Mouse (Mus musculus) hindbrain, embryonic 14.5 days (tissue): ENCODE data around the gene Ugt1a1. TPM values are rescaled to one million over a fixed set of nuclear protein-coding genes. Genes with fewer than 3 reads are reported as not detected.
"Not testable (repeated sequence)": the region's sequence is repeated elsewhere in the genome, so short reads cannot be mapped to it uniquely, and the experiment has no call there.

Source experiments
- ATAC-seq: fragments of 200-750 bp; cut with Nextera tagmentation; 2 replicates; pipeline ENCODE4 v1.8.0; 2017; ENCODE audit warnings: moderate number of reproducible peaks, mild to moderate bottlenecking, moderate TSS enrichment, moderate library complexity; ENCODE audit not compliant: low FRiP score
- DNase-seq: peaks from one replicate; pipeline ENCODE4 v3.0.0-alpha.2; 2015; ENCODE audit warnings: low spot score
- H3K27ac ChIP-seq: fragments of 300-500 bp; sonication (generic); 2 replicates; pipeline ENCODE4 v1.5.1; 2014; ENCODE audit warnings: mild to moderate bottlenecking, moderate library complexity
- H3K27me3 ChIP-seq: fragments of 300-500 bp; sonication (generic); 2 replicates; pipeline ENCODE4 v1.6.1; 2014; ENCODE audit warnings: mild to moderate bottlenecking, low read length, mixed read lengths; ENCODE audit not compliant: control insufficient read depth, insufficient read depth
- H3K36me3 ChIP-seq: fragments of 300-500 bp; sonication (generic); replicated peaks from 2 replicates; pipeline ENCODE4 v1.6.1; 2014; ENCODE audit not compliant: control insufficient read depth, insufficient read depth
- H3K4me1 ChIP-seq: fragments of 300-500 bp; sonication (generic); replicated peaks from 2 replicates; pipeline ENCODE4 v1.6.1; 2014; ENCODE audit warnings: antibody characterized with exemption, low read length, mixed read lengths; ENCODE audit not compliant: control insufficient read depth, insufficient read depth
- H3K4me2 ChIP-seq: fragments of 300-500 bp; sonication (generic); replicated peaks from 2 replicates; pipeline ENCODE4 v1.6.1; 2014; ENCODE audit warnings: mild to moderate bottlenecking, moderate library complexity
- H3K4me3 ChIP-seq: fragments of 300-500 bp; sonication (generic); replicated peaks from 2 replicates; pipeline ENCODE4 v1.5.1; 2014; ENCODE audit warnings: mild to moderate bottlenecking, low read length
- H3K9ac ChIP-seq: fragments of 300-500 bp; sonication (generic); 2 replicates; pipeline ENCODE4 v1.6.1; 2014
- H3K9me3 ChIP-seq: fragments of 300-500 bp; sonication (generic); 2 replicates; pipeline ENCODE4 v1.6.1; 2016; ENCODE audit warnings: low read length; ENCODE audit not compliant: control insufficient read depth
- WGBS: fragments of 180-500 bp; shearing (Covaris S2); extraction: QIAGEN DNeasy Blood & Tissue Kit; methylation state at CpG from one replicate; pipeline ENCODE4 v1.1.7; 2014; 5-methylcytosine and 5-hydroxymethylcytosine counted together
- polyA plus RNA-seq: library from polyadenylated mRNA; unstranded; fragments of >200 nt; fragmentation: Nextera tagmentation; extraction: Ambion mirVana; gene quantifications from 2 replicates; pipeline ENCODE4 v1.2.1, GENCODE M21; 2014

The Ugt1a1 gene
- polyA plus RNA-seq, 1 experiment from 2014 or later: not detected

GRCm38 (mm10) chr1:88217144-88217543 lies 5.4 kb downstream of the Ugt1a1 start:
- no peaks in the 10 kb centered on the region for H3K36me3 ChIP-seq
- no peak overlapping the region for H3K27ac ChIP-seq
- no peaks in the 10 kb centered on the region for H3K27me3 ChIP-seq
- peak; percentile 31 for DNase-seq
- ATAC-seq: no peak
- H3K9ac ChIP-seq: no peak overlapping the region
- no peak overlapping the region for H3K4me2 ChIP-seq
- H3K4me1 ChIP-seq: no peaks in the 10 kb centered on the region
- 67% methylated on average over 2 of the region's 2 CpGs for WGBS
- peaks cover 44% of the 10 kb centered on the region for H3K9me3 ChIP-seq
- no peak overlapping the region for H3K4me3 ChIP-seq

GRCm38 (mm10) chr1:88217576-88217975 lies 5.8 kb downstream of the Ugt1a1 start:
- ATAC-seq (no peak), DNase-seq (no peak)
- Histone ChIP-seq H3K27ac (no peak overlapping the region), H3K9me3 (peaks cover 42% of the 10 kb centered on the region), H3K4me1 (no peaks in the 10 kb centered on the region), H3K9ac (no peak overlapping the region), H3K4me3 (no peak overlapping the region), H3K36me3 (no peaks in the 10 kb centered on the region), H3K27me3 (no peaks in the 10 kb centered on the region), H3K4me2 (no peak overlapping the region)
- WGBS: 39% methylated on average over 3 of the region's 3 CpGs

- ATAC-seq (no peak), DNase-seq (no peak)
- Histone ChIP-seq H3K4me1 (no peaks in the 10 kb centered on the region), H3K9ac (no peak overlapping the region), H3K27me3 (no peaks in the 10 kb centered on the region), H3K27ac (no peak overlapping the region), H3K4me3 (no peak overlapping the region), H3K9me3 (peaks cover 38% of the 10 kb centered on the region), H3K4me2 (no peak overlapping the region), H3K36me3 (no peaks in the 10 kb centered on the region)
- WGBS: 74% methylated on average over 9 of the region's 9 CpGs
Observed at GRCm38 (mm10) chr1:88218051-88218450, 6.3 kb downstream of the Ugt1a1 start.

GRCm38 (mm10) chr1:88218591-88218990 lies 6.8 kb downstream of the Ugt1a1 start:
- peaks cover 32% of the 10 kb centered on the region for H3K9me3 ChIP-seq
- ATAC-seq (no peak), DNase-seq (no peak)
- H3K27ac ChIP-seq: no peak overlapping the region
- no peaks in the 10 kb centered on the region for H3K36me3 ChIP-seq
- no peaks in the 10 kb centered on the region for H3K4me1 ChIP-seq
- 51% methylated on average over 4 of the region's 4 CpGs for WGBS
- H3K4me3 ChIP-seq: no peak overlapping the region
- H3K4me2 ChIP-seq: no peak overlapping the region
- H3K9ac ChIP-seq: no peak overlapping the region
- H3K27me3 ChIP-seq: no peaks in the 10 kb centered on the region

GRCm38 (mm10) chr1:88219054-88219453 lies 7.3 kb downstream of the Ugt1a1 start:
- DNase-seq (peak; percentile 24), ATAC-seq (no peak)
- Histone ChIP-seq H3K9ac (no peak overlapping the region), H3K36me3 (no peaks in the 10 kb centered on the region), H3K4me1 (no peaks in the 10 kb centered on the region), H3K4me3 (no peak overlapping the region), H3K27ac (no peak overlapping the region), H3K27me3 (no peaks in the 10 kb centered on the region), H3K9me3 (peaks cover 28% of the 10 kb centered on the region), H3K4me2 (no peak overlapping the region)
- 25% methylated on average over 1 of the region's 1 CpGs for WGBS

- H3K4me3 ChIP-seq: no peak overlapping the region
- no peak overlapping the region for H3K9ac ChIP-seq
- ATAC-seq: no peak
- no peak for DNase-seq
- no peaks in the 10 kb centered on the region for H3K27me3 ChIP-seq
- peaks cover 17% of the 10 kb centered on the region for H3K9me3 ChIP-seq
- H3K27ac ChIP-seq: no peak overlapping the region
- no peaks in the 10 kb centered on the region for H3K4me1 ChIP-seq
- no peaks in the 10 kb centered on the region for H3K36me3 ChIP-seq
- no peak overlapping the region for H3K4me2 ChIP-seq
Observed at GRCm38 (mm10) chr1:88220336-88220735, 8.6 kb downstream of the Ugt1a1 start.

GRCm38 (mm10) chr1:88222216-88222615 lies 10.5 kb downstream of the Ugt1a1 start:
- no peaks in the 10 kb centered on the region for H3K36me3 ChIP-seq
- H3K4me2 ChIP-seq: no peak overlapping the region
- H3K27me3 ChIP-seq: no peaks in the 10 kb centered on the region
- no peak overlapping the region for H3K27ac ChIP-seq
- no peak overlapping the region for H3K9ac ChIP-seq
- WGBS: 56% methylated on average over 2 of the region's 2 CpGs
- H3K4me3 ChIP-seq: no peak overlapping the region
- H3K4me1 ChIP-seq: no peaks in the 10 kb centered on the region
- ATAC-seq (no peak), DNase-seq (no peak)
- H3K9me3 ChIP-seq: peaks cover 27% of the 10 kb centered on the region

GRCm38 (mm10) chr1:88223011-88223515 lies 11.3 kb downstream of the Ugt1a1 start:
- not testable (repeated sequence) for H3K27ac ChIP-seq, DNase-seq, H3K9ac ChIP-seq, ATAC-seq, H3K4me1 ChIP-seq, H3K4me3 ChIP-seq, H3K27me3 ChIP-seq, H3K4me2 ChIP-seq, H3K36me3 ChIP-seq
- peaks cover 35% of the 10 kb centered on the region for H3K9me3 ChIP-seq

- no peak overlapping the region for H3K4me2 ChIP-seq
- H3K27ac ChIP-seq: no peak overlapping the region
- 63% methylated on average over 1 of the region's 1 CpGs for whole genome bisulfite sequencing
- H3K9ac ChIP-seq: no peak overlapping the region
- ATAC-seq: no peak
- no peaks in the 10 kb centered on the region for H3K4me1 ChIP-seq
- no peaks in the 10 kb centered on the region for H3K27me3 ChIP-seq
- H3K9me3 ChIP-seq: peaks cover 40% of the 10 kb centered on the region
- H3K4me3 ChIP-seq: no peak overlapping the region
- no peaks in the 10 kb centered on the region for H3K36me3 ChIP-seq
- DNase-seq: no peak
Observed at GRCm38 (mm10) chr1:88223591-88223990, 11.8 kb downstream of the Ugt1a1 start.
